Comparison of ENCODE assay signal across 27 mouse cellular contexts in genomic region chr7:72117376-72118077, GRCm38 (mm10).
DNase-seq lines count a peak whose midpoint lies in the region; ATAC-seq and TF ChIP-seq lines count a peak whose summit lies in the region.
"Had no signal": no experiment of that assay in that cellular context is flagged by ENCODE, and none has a peak within 500 bp of the region (broad histone marks: within the 10 kb centered on the region; RNA-seq: fewer than 3 reads in every experiment).

No protein-coding gene starts in this region.

- no peak overlapping the region for H3K9ac ChIP-seq in heart, embryonic 12.5 days
- H3K9ac ChIP-seq in intestine, embryonic 14.5 days (ENCODE audit: low read length) = no peak overlapping the region
- H3K9ac ChIP-seq in intestine, postnatal 0 days (ENCODE audit: low read depth, low read length) = no peak overlapping the region
- H3K9ac ChIP-seq in stomach, embryonic 15.5 days = no peak overlapping the region
- H3K9ac ChIP-seq in hindbrain, embryonic 12.5 days = no peak overlapping the region
- H3K9ac ChIP-seq: embryonic facial prominence, embryonic 12.5 days; forebrain, embryonic 15.5 days; heart, embryonic 13.5 days; hindbrain, embryonic 15.5 days; limb, embryonic 12.5 days; liver, embryonic 15.5 days; lung, embryonic 14.5 days had no signal

- intact Hi-C loops in heart, postnatal 14 days (cut with DNase I) = no loop called here

- ATAC-seq in heart, embryonic 12.5 days (ENCODE audit: insufficient number of reproducible peaks, low FRiP score) = no peak
- peak; percentile 79 for ATAC-seq in intestine, embryonic 14.5 days (replicated peaks; ENCODE audit: low FRiP score, low TSS enrichment, low read depth)
- no peak for ATAC-seq in intestine, postnatal 0 days
- peak; percentile 47; the same call in 1 of the 2 replicates for ATAC-seq in stomach, embryonic 15.5 days (ENCODE audit: insufficient read depth, low FRiP score, low read depth)
- ATAC-seq in hindbrain, embryonic 12.5 days (ENCODE audit: low FRiP score) = no peak
- ATAC-seq: forebrain, embryonic 15.5 days; inflammation-experienced regulatory T-cells, adult 6 months had no signal

- WGBS in heart, embryonic 12.5 days = 62% methylated on average over 4 of the region's 4 CpGs
- 38% methylated on average over 4 of the region's 4 CpGs for WGBS in intestine, embryonic 14.5 days
- WGBS in intestine, postnatal 0 days = 64% methylated on average over 4 of the region's 4 CpGs
- WGBS in stomach, embryonic 15.5 days = 56% methylated on average over 4 of the region's 4 CpGs
- 84% methylated on average over 4 of the region's 4 CpGs for WGBS in hindbrain, embryonic 12.5 days

- TF ChIP-seq CTCF in intestine, postnatal 0 days (IDR thresholded peaks at IDR 0.05; ENCODE audit: low read depth) = no peak

- 0 out of 2 replicates have a peak, but pooled peaks cover 3% of the 10 kb centered on the region for H3K4me1 ChIP-seq in heart, embryonic 12.5 days (replicated peaks)
- no peaks in the 10 kb centered on the region; the same call in 1 of the 2 replicates for H3K4me1 ChIP-seq in intestine, embryonic 14.5 days (replicated peaks; ENCODE audit: control insufficient read depth, insufficient read depth, low read length)
- no peaks in the 10 kb centered on the region for H3K4me1 ChIP-seq in intestine, postnatal 0 days (replicated peaks; ENCODE audit: control insufficient read depth, insufficient read depth, low read length)
- H3K4me1 ChIP-seq in stomach, embryonic 15.5 days = no peaks in the 10 kb centered on the region
- no peaks in the 10 kb centered on the region for H3K4me1 ChIP-seq in hindbrain, embryonic 12.5 days
- H3K4me1 ChIP-seq: embryonic facial prominence, embryonic 12.5 days; forebrain, embryonic 10.5 days; forebrain, embryonic 15.5 days; heart, embryonic 13.5 days; hindbrain, embryonic 15.5 days; limb, embryonic 12.5 days; liver, embryonic 15.5 days had no signal

- H3K9me3 ChIP-seq in heart, embryonic 12.5 days (replicated peaks) = no peaks in the 10 kb centered on the region
- H3K9me3 ChIP-seq in intestine, embryonic 14.5 days (ENCODE audit: control insufficient read depth, low read length) = no peaks in the 10 kb centered on the region
- no peaks in the 10 kb centered on the region for H3K9me3 ChIP-seq in intestine, postnatal 0 days (ENCODE audit: control insufficient read depth)
- H3K9me3 ChIP-seq in stomach, embryonic 15.5 days = no peaks in the 10 kb centered on the region
- no peaks in the 10 kb centered on the region for H3K9me3 ChIP-seq in hindbrain, embryonic 12.5 days (replicated peaks)
- H3K9me3 ChIP-seq: embryonic facial prominence, embryonic 12.5 days; forebrain, embryonic 10.5 days; forebrain, embryonic 15.5 days; heart, embryonic 13.5 days; hindbrain, embryonic 15.5 days; liver, embryonic 15.5 days had no signal

- no peak overlapping the region for H3K4me2 ChIP-seq in heart, embryonic 12.5 days
- no peak overlapping the region for H3K4me2 ChIP-seq in intestine, embryonic 14.5 days (ENCODE audit: low read length)
- H3K4me2 ChIP-seq in intestine, postnatal 0 days (replicated peaks; ENCODE audit: low read depth) = no peak overlapping the region
- H3K4me2 ChIP-seq in stomach, embryonic 15.5 days = no peak overlapping the region
- H3K4me2 ChIP-seq in hindbrain, embryonic 12.5 days (replicated peaks) = no peak overlapping the region
- H3K4me2 ChIP-seq: embryonic facial prominence, embryonic 12.5 days; forebrain, embryonic 15.5 days; heart, embryonic 13.5 days; hindbrain, embryonic 15.5 days; limb, embryonic 12.5 days; liver, embryonic 15.5 days; lung, embryonic 14.5 days had no signal

- H3K27me3 ChIP-seq in heart, embryonic 12.5 days (replicated peaks) = no peaks in the 10 kb centered on the region
- H3K27me3 ChIP-seq in intestine, embryonic 14.5 days (replicated peaks; ENCODE audit: control insufficient read depth, insufficient read depth, low read length) = no peaks in the 10 kb centered on the region
- H3K27me3 ChIP-seq in intestine, postnatal 0 days (replicated peaks; ENCODE audit: control insufficient read depth, insufficient read depth, low read length) = no peaks in the 10 kb centered on the region
- no peaks in the 10 kb centered on the region for H3K27me3 ChIP-seq in stomach, embryonic 15.5 days (replicated peaks)
- no peaks in the 10 kb centered on the region for H3K27me3 ChIP-seq in hindbrain, embryonic 12.5 days
- H3K27me3 ChIP-seq: embryonic facial prominence, embryonic 12.5 days; forebrain, embryonic 15.5 days; heart, embryonic 13.5 days; hindbrain, embryonic 15.5 days; limb, embryonic 12.5 days; liver, embryonic 15.5 days had no signal

- H3K27ac ChIP-seq in heart, embryonic 12.5 days (ENCODE audit: poor library complexity, severe bottlenecking) = no peak overlapping the region
- H3K27ac ChIP-seq in intestine, embryonic 14.5 days (ENCODE audit: low read depth) = no peak overlapping the region
- H3K27ac ChIP-seq in intestine, postnatal 0 days (ENCODE audit: low read depth, low read length) = no peak overlapping the region
- H3K27ac ChIP-seq in stomach, embryonic 15.5 days = no peak overlapping the region
- H3K27ac ChIP-seq in hindbrain, embryonic 12.5 days = no peak overlapping the region
- H3K27ac ChIP-seq: embryonic facial prominence, embryonic 12.5 days; forebrain, embryonic 10.5 days; forebrain, embryonic 15.5 days; heart, embryonic 13.5 days; hindbrain, embryonic 15.5 days; left cerebral cortex, adult 2 months; limb, embryonic 12.5 days; liver, embryonic 15.5 days had no signal

- no peak overlapping the region for H3K4me3 ChIP-seq in heart, embryonic 12.5 days
- H3K4me3 ChIP-seq in intestine, embryonic 14.5 days (ENCODE audit: low read depth, low read length) = no peak overlapping the region
- H3K4me3 ChIP-seq in intestine, postnatal 0 days (ENCODE audit: low read depth, low read length) = no peak overlapping the region
- no peak overlapping the region for H3K4me3 ChIP-seq in stomach, embryonic 15.5 days (replicated peaks)
- no peak overlapping the region for H3K4me3 ChIP-seq in hindbrain, embryonic 12.5 days
- H3K4me3 ChIP-seq: embryonic facial prominence, embryonic 12.5 days; forebrain, embryonic 10.5 days; forebrain, embryonic 15.5 days; heart, embryonic 13.5 days; hindbrain, embryonic 15.5 days; left cerebral cortex, adult 2 months; limb, embryonic 12.5 days; liver, embryonic 15.5 days had no signal

- DNase-seq in heart, adult 11 months = peak; percentile 88
- peak; percentile 55 for DNase-seq in intestine, embryonic 14.5 days (ENCODE audit: low spot score)
- peak; percentile 8 to 14 for DNase-seq in heart, postnatal 14 days
- DNase-seq: adrenal gland, adult 8-10 months; cerebellum, adult 8-10 months; cerebellum, postnatal 36 days; gastrocnemius, postnatal 25 days; kidney, adult 9 months; kidney, postnatal 14 days; lung, embryonic 14.5 days; lung, postnatal 14 days; midbrain, embryonic 14.5 days; spleen, adult 18-20 months had no signal

- no peaks in the 10 kb centered on the region for H3K36me3 ChIP-seq in heart, embryonic 12.5 days
- no peaks in the 10 kb centered on the region for H3K36me3 ChIP-seq in intestine, embryonic 14.5 days (ENCODE audit: control insufficient read depth, insufficient read depth, low read length)
- no peaks in the 10 kb centered on the region for H3K36me3 ChIP-seq in intestine, postnatal 0 days (ENCODE audit: control insufficient read depth, insufficient read depth)
- no peaks in the 10 kb centered on the region for H3K36me3 ChIP-seq in stomach, embryonic 15.5 days
- H3K36me3 ChIP-seq in hindbrain, embryonic 12.5 days = no peaks in the 10 kb centered on the region
- H3K36me3 ChIP-seq: embryonic facial prominence, embryonic 12.5 days; forebrain, embryonic 10.5 days; forebrain, embryonic 15.5 days; G1E; heart, embryonic 13.5 days; hindbrain, embryonic 15.5 days; limb, embryonic 12.5 days; liver, embryonic 15.5 days had no signal

Comparison
In these comparisons a context has a peak if more than half of its experiments do, and no peak if none do; other contexts are left out.
1. ATAC-seq: peak in intestine, embryonic 14.5 days (single experiment) and stomach, embryonic 15.5 days (single experiment); none in heart, embryonic 12.5 days (single experiment), intestine, postnatal 0 days (single experiment) and hindbrain, embryonic 12.5 days (single experiment).
2. DNase-seq: peak in every context shown above with its lines; median percentile 88 in heart, adult 11 months; 55 in intestine, embryonic 14.5 days; 11 in heart, postnatal 14 days.